Mouse (Mus musculus): Measurements from ENCODE around the gene Clybl.

DNA sequence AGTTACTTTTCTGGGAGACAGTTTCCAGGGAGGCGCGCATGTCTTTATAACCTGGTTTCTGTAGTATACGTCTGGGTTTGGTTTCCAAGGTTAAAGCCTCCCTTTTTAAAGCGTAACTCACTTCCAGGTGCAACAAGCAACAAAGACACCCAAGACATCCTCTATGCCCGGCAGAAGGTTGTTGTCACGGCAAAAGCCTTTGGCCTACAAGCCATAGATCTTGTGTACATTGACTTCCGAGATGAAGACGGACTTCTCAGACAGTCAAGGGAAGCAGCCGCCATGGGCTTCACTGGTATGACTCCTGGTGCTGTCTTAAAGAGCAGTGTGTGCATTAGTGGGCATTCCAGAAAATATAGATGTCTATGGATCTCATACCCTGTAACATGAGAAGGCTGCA, 197.6 kb downstream of the Clybl start:
- TF ChIP-seq TAL1 (IDR thresholded peaks at IDR 0.05; ENCODE audit: low read length) = no peak
- TF ChIP-seq GATA1 (IDR thresholded peaks at IDR 0.05; ENCODE audit: low read length) = no peak

Measured in erythroblast, embryonic 14.5 days (primary cell).